Mouse (Mus musculus) spleen, postnatal 36 days (tissue): Measurements from ENCODE around the gene Tsks.

Source experiments
- DNase-seq, 2 experiments: peaks; one replicate each; pipeline ENCODE4 v3.0.0; 2022; ENCODE audit warnings: low spot score in 2 of 2, mixed read lengths in 1 of 2

Tsks gene

GRCm38 (mm10) chr7:44949922-44950321, 6.9 kb downstream of the Tsks start:
- DNase-seq: no peak

- DNase-seq: peak; percentile 30 to 50
Measured at GRCm38 (mm10) chr7:44951960-44952359, 9.0 kb downstream of the Tsks start.

DNA sequence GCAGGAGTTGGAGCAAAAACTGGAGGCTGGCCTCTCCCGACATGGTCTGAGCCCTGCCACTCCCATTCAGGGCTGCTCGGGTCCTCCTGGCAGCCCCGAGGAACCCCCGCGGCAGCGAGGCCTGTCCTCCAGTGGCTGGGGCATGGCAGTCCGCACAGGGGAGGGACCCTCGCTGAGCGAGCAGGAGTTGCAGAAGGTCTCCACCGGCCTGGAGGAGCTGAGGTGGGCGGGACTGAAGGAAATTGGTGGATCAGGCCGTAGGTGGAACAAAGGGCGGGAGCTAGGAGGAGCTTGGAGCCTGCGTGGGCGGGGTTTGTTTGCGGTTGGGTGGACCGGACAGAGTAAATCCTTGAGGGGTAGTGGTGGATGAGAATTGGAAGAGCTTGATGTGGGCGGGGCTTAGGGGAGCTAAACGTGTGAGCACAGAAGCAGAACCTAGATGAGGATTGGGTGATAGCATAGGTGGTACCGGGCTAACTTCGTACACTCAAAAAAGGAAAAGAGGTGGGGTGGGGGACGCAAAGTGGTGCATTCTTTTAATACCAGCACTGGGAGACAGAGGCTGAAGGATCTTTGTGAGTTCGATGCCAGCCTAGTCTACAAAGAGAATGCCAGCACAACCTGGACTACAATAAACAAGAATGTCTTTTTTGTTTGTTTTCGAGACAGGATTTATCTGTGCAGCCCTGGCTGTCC, 9.8 kb downstream of the Tsks start:
- peak; percentile 74 to 80 for DNase-seq

DNA sequence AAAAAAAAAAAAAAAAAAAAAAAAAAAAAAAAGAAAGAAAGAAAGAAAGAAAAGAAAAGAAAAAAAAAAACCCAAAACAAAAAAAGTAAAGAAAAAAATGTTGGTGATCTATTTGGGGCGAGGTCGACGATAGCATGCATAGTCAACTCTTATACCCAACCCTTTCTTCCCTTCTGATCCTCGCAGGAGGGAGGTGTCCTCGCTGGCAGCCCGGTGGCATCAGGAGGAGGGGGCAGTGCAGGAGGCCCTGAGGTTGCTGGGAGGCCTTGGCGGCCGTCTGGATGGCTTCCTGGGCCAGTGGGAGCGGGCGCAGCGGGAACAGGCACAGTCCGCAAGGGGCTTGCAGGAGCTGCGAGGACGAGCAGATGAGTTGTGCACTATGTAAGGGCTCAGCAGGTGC, 10.6 kb downstream of the Tsks start:
- no peak for DNase-seq

- no peak for DNase-seq
Measured at GRCm38 (mm10) chr7:44954091-44954885, 11.3 kb downstream of the Tsks start.

- no peak for DNase-seq
Measured at GRCm38 (mm10) chr7:44955628-44956027, 12.6 kb downstream of the Tsks start.

- no peak for DNase-seq
Measured at GRCm38 (mm10) chr7:44956266-44956665, 13.3 kb downstream of the Tsks start.

DNA sequence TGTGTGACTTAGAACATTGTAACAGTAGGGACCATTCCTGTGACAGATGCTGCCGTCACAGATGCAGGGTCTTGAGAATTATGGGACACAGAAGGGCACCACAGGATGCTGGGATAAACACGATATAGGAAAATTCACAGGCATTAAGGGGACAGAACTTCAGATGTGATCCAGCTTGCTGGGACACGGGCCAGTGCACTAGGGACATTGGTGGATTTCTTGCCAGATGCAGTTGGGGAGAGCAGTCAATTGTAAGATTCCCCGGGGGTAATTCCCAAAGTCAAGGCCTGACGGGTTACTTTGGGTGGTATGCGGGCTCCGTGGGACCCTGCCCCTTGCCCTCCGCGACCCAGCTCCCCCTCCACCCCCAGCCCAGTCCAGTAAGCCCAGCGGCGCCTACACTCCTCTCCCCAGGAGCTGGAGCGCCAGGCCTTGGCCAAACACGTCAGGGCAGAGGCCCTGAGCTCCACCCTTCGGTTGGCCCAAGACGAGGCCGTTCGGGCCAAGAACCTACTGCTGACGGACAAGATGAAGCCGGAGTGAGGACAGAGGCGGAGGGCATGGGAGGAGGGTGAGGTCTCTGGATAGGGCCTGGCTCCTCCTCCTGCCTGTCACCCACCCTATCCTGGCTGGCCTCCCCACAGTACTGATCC, 14.3 kb downstream of the Tsks start:
- no peak for DNase-seq

DNA sequence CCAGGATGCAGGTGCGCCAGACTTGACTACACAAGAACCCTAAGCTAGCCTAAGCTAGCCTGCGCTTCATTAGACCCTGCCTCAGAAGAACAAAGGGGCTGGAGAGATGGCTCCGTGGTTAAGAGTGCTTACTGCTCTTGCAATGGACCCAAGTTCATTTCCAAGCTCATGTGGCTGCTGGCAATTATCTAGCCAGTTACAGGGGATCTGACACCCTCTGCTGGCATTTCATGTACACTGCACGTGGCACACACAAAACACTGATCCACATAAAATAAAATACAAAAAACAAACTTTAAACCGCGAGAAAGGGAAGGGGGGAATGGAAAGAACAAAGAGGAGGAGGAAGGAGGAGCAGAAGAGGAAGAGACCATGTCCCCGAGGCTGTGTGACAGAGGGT, 15.2 kb downstream of the Tsks start:
- DNase-seq: no peak

DNA sequence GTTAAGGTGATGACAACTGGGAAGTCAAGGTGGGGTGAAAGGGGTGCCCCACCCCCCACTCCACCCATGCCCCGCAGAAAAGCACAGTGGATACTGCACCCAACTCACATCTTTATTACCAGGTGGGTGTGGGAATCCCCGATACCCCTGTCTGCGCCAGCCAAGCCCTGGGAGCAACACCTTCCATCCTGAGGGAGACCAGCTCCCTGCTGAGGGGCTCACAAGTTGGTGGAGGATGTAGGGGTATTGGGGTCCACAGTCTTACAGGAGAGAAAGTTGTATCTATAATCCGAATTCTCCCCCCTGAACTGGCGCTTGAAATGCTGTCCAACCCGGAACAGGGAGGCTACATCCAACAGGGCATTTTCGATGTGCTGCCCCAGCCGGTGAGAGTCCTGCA, 16.3 kb downstream of the Tsks start:
- no peak for DNase-seq

- peak; percentile 74 to 75 for DNase-seq
Measured at GRCm38 (mm10) chr7:44959874-44960511, 17.0 kb downstream of the Tsks start.

DNA sequence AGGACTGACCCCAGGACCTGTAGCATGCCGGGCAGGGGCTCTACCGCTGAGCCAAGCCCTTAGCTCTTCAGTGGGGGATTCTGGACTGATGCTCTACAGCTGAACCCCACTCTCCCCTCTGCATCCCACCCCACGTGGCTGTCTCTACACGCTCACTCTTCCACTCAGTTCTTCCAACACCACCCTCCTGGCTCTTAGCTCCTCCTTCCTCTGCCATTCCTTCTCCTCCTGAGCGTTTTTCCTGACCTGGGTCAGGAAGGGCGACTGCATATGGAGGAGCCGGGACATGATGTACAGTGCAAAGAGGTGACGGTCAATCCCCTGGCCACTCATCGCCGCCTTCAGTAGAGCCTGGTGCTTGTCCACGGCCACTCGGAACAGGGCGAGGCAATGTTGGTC, 17.5 kb downstream of the Tsks start:
- no peak for DNase-seq

DNA sequence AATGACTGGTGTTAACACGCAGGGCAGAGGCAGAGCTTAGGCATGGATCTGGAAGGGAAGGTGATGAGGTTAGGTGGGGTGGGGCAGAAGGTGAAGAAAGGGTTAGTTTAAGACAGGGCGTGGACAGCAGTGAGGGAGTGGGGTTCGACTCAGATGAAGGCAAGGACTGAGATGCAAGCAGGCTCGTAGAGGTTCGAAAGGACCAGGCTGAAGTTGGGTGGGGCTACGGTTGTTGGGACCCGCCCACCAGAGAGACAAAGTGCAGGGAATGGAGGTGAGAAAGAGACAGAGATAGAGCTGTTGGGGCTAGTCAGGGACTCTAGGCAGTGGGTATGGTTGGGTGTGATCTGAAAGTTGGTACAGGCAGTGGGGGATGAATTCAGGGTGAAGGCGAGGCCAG, 19.3 kb downstream of the Tsks start:
- no peak for DNase-seq

GRCm38 (mm10) chr7:44962831-44963230, 19.8 kb downstream of the Tsks start:
- DNase-seq: no peak

GRCm38 (mm10) chr7:44964990-44965389, 22.0 kb downstream of the Tsks start:
- DNase-seq: no peak

GRCm38 (mm10) chr7:44965975-44966374, 23.0 kb downstream of the Tsks start:
- DNase-seq: no peak

DNA sequence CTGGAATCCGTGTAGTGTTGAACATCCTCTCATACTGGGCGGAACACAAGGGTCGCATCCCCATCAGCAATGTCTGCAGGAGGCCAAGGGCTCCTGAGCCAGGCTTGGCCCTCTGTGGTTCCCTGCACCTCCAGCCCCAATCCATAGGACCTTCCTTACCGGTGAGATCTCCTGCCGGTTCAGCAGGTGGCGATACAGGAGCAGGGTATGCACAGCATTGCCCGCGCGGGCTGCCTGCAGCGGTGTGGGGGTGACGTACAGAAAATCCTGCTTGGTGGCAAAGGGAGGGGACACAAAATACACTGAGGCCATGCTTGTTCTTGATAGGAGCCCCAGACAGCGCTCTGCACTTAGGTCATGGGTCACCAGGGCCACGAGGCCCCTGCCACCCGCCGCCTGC, 23.6 kb downstream of the Tsks start:
- no peak for DNase-seq

DNA sequence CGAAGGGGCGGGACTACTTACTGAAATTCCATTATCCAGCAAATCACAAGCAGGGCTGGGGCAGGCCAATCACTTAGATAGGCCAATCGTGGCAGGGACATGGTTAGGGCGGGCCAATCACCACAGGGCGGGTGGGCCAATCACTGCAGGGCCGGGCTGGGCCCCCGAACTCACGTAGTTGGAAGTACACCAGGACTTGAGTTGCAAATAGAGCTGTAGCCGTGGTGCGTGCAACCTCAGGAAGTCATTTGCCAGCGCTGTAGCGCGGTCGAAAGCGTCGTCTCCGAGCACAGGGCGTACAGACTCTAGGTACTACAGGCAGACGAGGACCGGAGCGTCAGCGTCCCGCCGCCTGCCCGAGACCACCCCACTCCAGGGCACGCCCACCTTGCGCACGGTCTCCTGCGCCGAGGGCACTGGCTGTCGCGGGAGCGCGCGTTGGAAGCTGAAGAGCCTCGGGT, 27.3 kb downstream of the Tsks start:
- DNase-seq: peak; percentile 74

DNA sequence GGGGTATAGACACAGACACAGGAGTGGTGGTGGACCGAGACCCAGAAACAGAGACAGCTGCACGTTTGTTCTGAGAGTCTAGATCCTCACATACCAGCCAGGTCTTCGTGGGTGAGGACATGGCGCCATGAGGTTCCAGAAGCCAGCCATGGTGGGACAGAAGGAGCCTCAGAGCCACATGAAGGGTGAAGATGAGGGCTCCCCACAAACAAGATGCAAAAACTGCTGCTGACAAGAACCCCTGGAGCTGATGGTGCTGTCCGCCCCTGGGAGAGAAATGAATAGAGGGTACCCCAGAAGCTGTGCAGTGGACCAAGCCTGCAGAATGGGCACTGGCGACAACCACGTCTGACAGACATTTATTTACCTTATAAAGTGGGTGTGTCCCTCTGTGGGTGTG, 28.1 kb downstream of the Tsks start:
- DNase-seq: no peak

DNA sequence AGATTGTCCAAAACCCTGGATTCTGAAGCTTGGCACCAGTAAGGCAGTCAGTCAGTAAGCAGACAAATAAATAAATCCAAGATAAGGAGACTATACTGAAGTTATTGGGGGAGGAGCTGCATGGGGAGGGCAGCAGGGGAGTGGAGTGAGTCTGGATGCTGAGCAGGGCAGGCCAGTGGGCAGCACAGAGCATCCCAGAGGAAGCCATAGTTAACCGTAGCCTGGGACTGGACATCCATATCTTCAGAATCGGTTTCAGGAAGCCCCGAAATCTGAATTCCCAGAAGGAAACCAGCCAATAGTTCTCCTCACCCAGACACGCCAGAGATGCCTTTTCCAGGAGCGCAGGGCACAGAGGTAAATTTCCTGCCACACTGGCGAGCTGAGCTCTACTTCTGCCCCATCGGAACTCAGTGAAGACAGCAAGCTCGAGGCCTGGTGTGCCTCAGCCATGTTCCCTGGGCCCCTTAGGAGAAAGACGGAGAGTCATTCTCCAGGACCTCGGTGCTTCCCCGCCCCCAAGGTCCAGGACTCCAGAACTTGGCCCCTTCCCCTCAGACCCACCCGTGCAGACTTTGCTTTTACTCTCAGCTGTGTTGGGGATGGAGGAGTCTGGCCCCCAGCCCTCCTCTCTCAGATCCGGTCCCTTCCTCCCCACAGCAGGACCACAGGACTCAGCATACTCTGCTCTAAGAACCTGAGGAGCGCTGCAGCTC, 30.6 kb downstream of the Tsks start:
- DNase-seq: no peak

GRCm38 (mm10) chr7:44974383-44975116, 31.5 kb downstream of the Tsks start, which contains the start of gene Cpt1c:
Gene Cpt1c (minus strand): TSS chr7:44974851.
- peak; percentile 43 to 54 for DNase-seq
